Mouse (Mus musculus): ENCODE results near the gene Med14.

DNA sequence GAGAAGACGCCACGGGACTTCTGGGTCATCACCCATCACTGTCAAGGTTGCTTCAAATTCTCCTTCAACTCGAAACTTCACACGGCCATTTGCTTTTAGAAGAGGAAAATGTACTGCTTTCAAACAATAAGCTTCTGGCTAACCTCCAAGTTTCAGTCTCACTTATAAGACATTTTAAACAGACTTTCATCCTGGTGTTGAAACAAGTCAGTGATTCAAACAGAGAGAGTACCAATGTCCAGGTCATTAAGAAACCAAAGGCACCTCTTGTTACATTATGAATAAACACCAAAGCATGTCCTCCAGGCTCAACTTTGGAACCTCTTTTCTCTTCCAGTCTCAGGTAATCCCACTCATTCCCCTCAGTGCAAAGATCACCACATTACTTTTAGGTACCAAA is 14.0 kb downstream of the Med14 start:
- TF ChIP-seq CTCF (IDR thresholded peaks at IDR 0.05; ENCODE audit: low read depth) (no peak), EP300 (optimal IDR thresholded peaks at IDR 0.05) (no peak)
